Mouse (Mus musculus): ENCODE measurements around the gene Ak9.
A peak's percentile ranks its signal among the peaks of the same experiment; 100 is the strongest.

- TF ChIP-seq POLR2A (IDR thresholded peaks at IDR 0.05; ENCODE audit: low read depth, low read length) (no peak), CTCF (conservative IDR thresholded peaks at IDR 0.05; ENCODE audit: insufficient read depth, insufficient read length, low read depth, low read length) (peak; percentile 50)
Measured at GRCm38 (mm10) chr10:41303639-41304444, at the start of gene Ak9.

Data from kidney, adult 2 months (tissue).